Mouse (Mus musculus) ES-E14 (cell line): ENCODE measurements at regions not wholly inside any gene's neighbourhood (a gene's known extent, or its start where the extent isn't known, plus 50 kb on each side); places are given as distances from the start of the nearest gene placed in this dataset.

Experiments
- CHD2 ChIP-seq: IDR thresholded peaks from 2 replicates; pipeline ENCODE4 v1.6.1; 2014; ENCODE audit warnings: mild to moderate bottlenecking, low read depth, low read length, inconsistent platforms
- HCFC1 ChIP-seq: IDR thresholded peaks from 2 replicates; pipeline ENCODE4 v1.6.1; 2012; ENCODE audit warnings: low read length, inconsistent platforms, borderline replicate concordance; ENCODE audit not compliant: insufficient read depth
- MAFK ChIP-seq: IDR thresholded peaks from 2 replicates; pipeline ENCODE4 v1.6.1; 2014; ENCODE audit warnings: mild to moderate bottlenecking, low read depth, low read length, inconsistent platforms; ENCODE audit not compliant: insufficient read depth

GRCm38 (mm10) chr15:57572460-57572859 is 95.0 kb upstream of the Slc22a22 start:
- TF ChIP-seq CHD2 (no peak), MAFK (no peak), HCFC1 (no peak)
